Mouse (Mus musculus) mesoderm, embryonic 11.5 days (tissue): ENCODE measurements around the gene Bms1.
A peak's percentile ranks its signal among the peaks of the same experiment; 100 is the strongest.

ENCODE experiments used
- DNase-seq: peaks from one replicate; pipeline ENCODE4 v3.0.0-alpha.2; 2012; ENCODE audit warnings: low read depth, low spot score

Gene Bms1

DNA sequence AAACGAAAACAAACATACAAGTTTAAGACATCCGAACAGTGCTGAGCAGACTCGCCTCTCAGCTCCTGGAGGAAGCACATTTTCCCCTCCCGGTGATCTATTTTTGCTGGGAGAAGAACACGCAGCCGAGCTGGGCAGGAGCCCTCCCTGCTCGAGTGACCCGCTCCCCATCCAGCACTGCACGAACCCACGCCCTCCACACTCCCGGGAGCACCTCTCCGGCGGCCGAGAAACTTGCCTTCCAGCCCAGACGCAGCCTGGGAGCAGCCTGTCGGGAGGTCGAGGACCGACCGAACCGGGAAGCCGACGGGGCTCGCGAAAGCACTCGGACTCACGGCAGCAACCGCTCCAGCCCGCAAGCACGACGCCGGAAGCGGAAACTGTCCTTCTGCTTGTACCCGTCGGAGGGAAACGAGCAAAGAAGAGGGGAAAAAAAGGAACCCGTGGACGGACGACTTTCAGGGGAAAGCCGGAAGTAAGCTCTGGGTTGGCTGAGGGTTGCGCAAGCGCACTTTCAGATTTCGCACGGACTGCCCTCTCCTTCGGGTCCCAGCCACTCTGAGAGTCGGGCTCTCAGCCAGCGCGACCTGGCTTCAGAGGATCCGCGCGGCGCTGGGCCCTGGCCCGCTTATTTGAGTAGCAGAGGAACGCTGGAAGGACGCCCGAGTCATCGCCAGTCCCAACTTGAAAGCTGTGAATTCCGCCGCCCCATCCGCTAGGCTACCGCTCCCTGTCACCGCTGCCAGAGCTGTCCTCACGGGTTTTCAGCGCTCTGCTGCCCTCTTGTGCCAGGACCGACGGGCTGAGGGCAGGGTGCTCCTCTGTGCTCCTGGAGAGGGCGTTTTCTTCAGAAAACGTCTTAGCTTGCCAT is at the start of gene Bms1:
Bms1 (minus strand) TSS at position 425 of the 871 bp plus-strand sequence.
- peak; percentile 98 for DNase-seq

GRCm38 (mm10) chr6:118462069-118462705 is 42.9 kb upstream of the Bms1 start:
- DNase-seq: no peak

GRCm38 (mm10) chr6:118457726-118458125 is 38.5 kb upstream of the Bms1 start:
- DNase-seq: no peak

- DNase-seq: peak; percentile 93
These were observed 35.9 kb upstream of the Bms1 start, which contains the start of gene Zfp248 for GRCm38 (mm10) chr6:118455042-118455631. Gene Zfp248, minus strand, starts transcription at chr6:118455528.

- DNase-seq: no peak
These were observed 35.2 kb upstream of the Bms1 start for GRCm38 (mm10) chr6:118454452-118454851.

- DNase-seq: no peak
These were observed 12.2 kb upstream of the Bms1 start for GRCm38 (mm10) chr6:118431502-118431901.

GRCm38 (mm10) chr6:118426666-118427065 is 7.4 kb upstream of the Bms1 start:
- DNase-seq: no peak

DNA sequence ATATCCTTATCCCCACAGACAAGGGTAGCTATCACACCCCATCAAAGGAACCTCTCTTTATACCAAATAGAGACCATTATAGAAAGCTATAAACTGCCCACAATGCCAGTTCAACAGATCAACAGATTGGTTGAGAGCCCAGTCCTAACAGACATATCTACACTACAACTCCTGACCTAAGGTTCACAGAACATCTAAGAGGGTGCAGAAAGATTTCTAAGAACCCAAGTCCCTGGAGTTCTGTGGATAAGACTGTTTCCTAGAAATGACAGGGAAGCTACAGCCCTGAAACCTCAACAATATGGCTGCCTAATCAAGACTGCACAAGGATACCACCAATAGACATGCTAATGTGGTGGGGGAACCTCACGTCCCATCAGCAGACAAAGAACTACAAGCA is 8.8 kb downstream of the Bms1 start:
- no peak for DNase-seq

GRCm38 (mm10) chr6:118408510-118408909 is 10.8 kb downstream of the Bms1 start:
- no peak for DNase-seq

- no peak for DNase-seq
These were observed 12.9 kb downstream of the Bms1 start for GRCm38 (mm10) chr6:118406421-118406820.

DNA sequence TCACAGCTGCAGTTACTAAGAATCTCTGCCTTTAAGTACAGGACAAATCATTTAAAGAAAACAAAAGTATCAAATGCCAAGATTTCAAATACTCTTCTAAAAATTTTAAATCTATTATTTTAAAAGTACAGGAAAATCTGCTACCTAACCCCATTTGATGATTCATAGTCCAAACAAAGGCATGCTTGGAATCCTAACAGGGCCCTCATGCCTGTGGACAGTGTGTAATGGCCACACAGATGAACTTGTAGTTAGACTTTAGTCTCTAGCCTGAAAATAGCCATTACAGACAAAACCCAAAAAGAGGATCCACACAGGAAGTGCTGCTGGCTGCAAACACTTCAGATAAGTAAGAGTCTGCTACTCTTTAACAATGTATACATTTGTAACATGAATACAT is 28.5 kb downstream of the Bms1 start:
- no peak for DNase-seq

- no peak for DNase-seq
These were observed 33.3 kb downstream of the Bms1 start for GRCm38 (mm10) chr6:118385962-118386361.

DNA sequence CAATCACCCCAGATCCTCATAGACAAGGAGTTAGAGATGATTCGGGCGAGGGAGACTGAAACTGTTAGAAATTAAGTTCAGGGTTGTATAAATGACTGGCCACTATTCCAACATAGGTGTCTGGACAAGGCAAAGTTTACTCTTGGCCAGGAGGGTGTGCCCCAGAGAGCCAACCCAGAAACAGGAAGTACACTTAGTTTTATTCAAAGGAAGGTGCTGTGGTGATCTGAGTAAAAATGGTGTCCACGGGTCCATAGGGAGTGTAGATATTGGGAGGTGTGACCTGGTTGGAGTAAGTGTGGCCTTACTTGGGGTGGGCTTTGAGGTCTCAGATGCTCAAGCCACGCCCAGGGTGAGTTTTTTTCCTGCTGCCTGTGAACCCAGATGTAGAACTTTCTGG is 38.0 kb downstream of the Bms1 start:
- no peak for DNase-seq

GRCm38 (mm10) chr6:118380630-118381029 is 38.6 kb downstream of the Bms1 start:
- DNase-seq: no peak

GRCm38 (mm10) chr6:118379451-118380167 is 39.7 kb downstream of the Bms1 start:
- DNase-seq: peak; percentile 91

- no peak for DNase-seq
These were observed 41.7 kb downstream of the Bms1 start for GRCm38 (mm10) chr6:118377611-118378010.

- DNase-seq: no peak
These were observed 43.3 kb downstream of the Bms1 start for GRCm38 (mm10) chr6:118376023-118376422.

DNA sequence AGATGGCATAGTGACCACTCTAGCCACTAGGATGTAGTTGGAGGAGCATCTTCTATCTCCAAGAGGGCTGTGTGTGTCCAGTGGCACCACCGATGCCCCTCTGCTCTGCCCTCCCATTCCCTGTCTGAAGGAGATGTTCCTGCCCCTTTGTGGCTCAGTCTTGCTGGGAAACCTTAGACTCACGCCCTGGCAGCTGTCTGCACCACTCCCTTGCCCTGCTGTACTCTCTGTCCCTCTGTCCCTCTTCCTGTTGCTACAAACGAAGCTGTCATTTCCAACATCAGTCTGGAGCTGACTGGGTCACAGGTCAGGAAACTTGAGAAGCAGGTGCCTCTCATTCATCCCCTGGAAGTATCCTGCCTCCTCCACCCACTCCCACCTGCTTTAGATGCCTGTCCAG is 43.8 kb downstream of the Bms1 start:
- no peak for DNase-seq

DNA sequence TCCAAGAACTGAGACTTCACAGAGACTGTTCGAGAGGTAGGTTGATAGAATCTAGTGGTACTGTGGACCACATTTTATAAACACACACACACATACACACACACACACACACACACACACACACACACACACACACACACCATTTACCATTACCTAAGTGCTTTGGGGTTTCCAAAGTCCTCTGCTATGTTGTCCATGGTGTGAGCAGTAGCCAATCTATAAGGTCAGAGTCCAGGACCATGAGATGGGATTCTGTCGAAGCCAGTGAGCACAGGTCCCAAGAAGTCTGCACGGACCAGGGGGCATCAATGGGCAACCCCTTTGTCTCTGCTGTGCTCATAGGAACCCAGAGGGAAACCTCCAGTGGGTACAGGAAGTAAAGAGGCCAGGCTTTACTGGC is 44.2 kb downstream of the Bms1 start:
- no peak for DNase-seq

DNA sequence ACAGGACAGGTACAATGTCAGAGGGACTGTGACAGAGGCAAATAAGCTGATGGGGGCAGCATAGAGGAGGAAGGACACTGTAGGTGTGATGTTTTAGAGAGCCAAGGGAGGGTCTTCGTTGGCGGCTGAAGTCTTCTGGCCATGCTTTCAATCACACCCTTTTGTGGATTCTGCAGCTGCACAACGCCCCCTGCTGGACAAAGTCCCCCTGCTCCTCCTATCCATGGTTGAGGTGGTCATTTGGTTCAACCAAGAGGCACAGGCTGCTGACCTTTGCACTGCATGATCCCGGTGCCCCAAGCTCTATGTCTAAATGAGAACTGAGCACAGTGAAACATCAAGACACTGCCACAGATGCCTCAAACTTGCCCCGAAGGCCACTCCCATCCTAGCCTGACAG is 46.0 kb downstream of the Bms1 start:
- peak; percentile 61 for DNase-seq

- DNase-seq: no peak
These were observed 46.5 kb downstream of the Bms1 start for GRCm38 (mm10) chr6:118372794-118373193.

GRCm38 (mm10) chr6:118367502-118367901 is 51.8 kb downstream of the Bms1 start:
- DNase-seq: no peak
